Comparison of ENCODE assay signal across 12 mouse cellular contexts in the genomic region with DNA sequence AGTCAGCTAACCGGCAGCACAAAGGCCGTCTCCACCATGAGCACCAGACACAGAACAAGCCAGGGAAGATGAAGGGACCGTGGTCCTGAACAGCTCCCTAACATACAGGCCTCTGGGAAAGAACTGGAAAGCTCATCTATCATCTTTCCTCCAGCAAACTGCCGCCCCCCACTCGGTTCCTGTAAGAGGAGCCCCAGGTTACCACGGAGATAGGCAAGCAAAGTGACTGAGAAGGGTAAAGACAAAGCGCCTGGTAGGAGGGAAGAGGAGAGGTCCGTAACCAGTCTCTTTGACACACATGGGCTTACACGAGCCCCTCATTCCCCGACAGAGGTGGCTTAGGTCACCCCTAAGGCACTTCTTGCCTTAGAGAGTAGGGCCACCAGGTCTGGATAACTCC.
DNase-seq lines count a peak whose midpoint lies in the region; ATAC-seq and TF ChIP-seq lines count a peak whose summit lies in the region.
"Had no signal": no experiment of that assay in that cellular context is flagged by ENCODE, and none has a peak within 500 bp of the region (broad histone marks: within the 10 kb centered on the region; RNA-seq: fewer than 3 reads in every experiment).

No protein-coding gene starts in this region.

- H3K27ac ChIP-seq in embryonic facial prominence, embryonic 10.5 days (replicated peaks), result peak overlapping the region; percentile 77
- H3K27ac ChIP-seq in hindbrain, embryonic 11.5 days (ENCODE audit: low read depth, low read length), result peak overlapping the region; percentile 87
- H3K27ac ChIP-seq in midbrain, embryonic 13.5 days, result peak overlapping the region; percentile 96
- no peak overlapping the region for H3K27ac ChIP-seq in left cerebral cortex, adult 2 months

- peaks cover 8% of the 10 kb centered on the region; the same call in 1 of the 2 replicates for H3K27me3 ChIP-seq in embryonic facial prominence, embryonic 10.5 days (replicated peaks; ENCODE audit: low read depth, poor library complexity, severe bottlenecking)
- no peaks in the 10 kb centered on the region for H3K27me3 ChIP-seq in hindbrain, embryonic 11.5 days (ENCODE audit: control insufficient read depth, insufficient read depth, low read length)
- H3K27me3 ChIP-seq in midbrain, embryonic 13.5 days, result no peaks in the 10 kb centered on the region

- peak; percentile 34; the same call in 1 of the 2 replicates for ATAC-seq in hindbrain, embryonic 11.5 days (ENCODE audit: low FRiP score)
- no peak for ATAC-seq in midbrain, embryonic 13.5 days

- H3K4me1 ChIP-seq in embryonic facial prominence, embryonic 10.5 days, result peaks cover 71% of the 10 kb centered on the region
- peaks cover 12% of the 10 kb centered on the region for H3K4me1 ChIP-seq in hindbrain, embryonic 11.5 days (replicated peaks; ENCODE audit: control insufficient read depth, insufficient read depth, low read length)
- peaks cover 87% of the 10 kb centered on the region for H3K4me1 ChIP-seq in midbrain, embryonic 13.5 days (replicated peaks)

- peak; percentile 50 for DNase-seq in embryo, embryonic 10.5 days (ENCODE audit: low spot score)
- DNase-seq in embryo, embryonic 9.5 days (ENCODE audit: extremely low spot score), result no peak
- DNase-seq in embryonic facial prominence, embryonic 10.5 days (ENCODE audit: low spot score), result peak; percentile 39
- DNase-seq in hindbrain, embryonic 11.5 days (ENCODE audit: low spot score), result peak; percentile 48
- DNase-seq in urinary bladder, adult 18-20 months (ENCODE audit: low spot score in 2 of 2), result no peak
- DNase-seq in left cerebral cortex, adult 2 months (ENCODE audit: extremely low spot score in 1 of 2, low spot score in 2 of 2), result no peak
- DNase-seq in adrenal gland, adult 8-10 months, result no peak
- DNase-seq: adrenal gland, postnatal 36 days; cerebellum, adult 2 months; lung, postnatal 10 days; thymus, adult 18-20 months had no signal

- no peak for TF ChIP-seq CTCF in left cerebral cortex, adult 2 months (IDR thresholded peaks at IDR 0.05)

- peaks cover 30% of the 10 kb centered on the region for H3K36me3 ChIP-seq in embryonic facial prominence, embryonic 10.5 days (replicated peaks)
- H3K36me3 ChIP-seq in hindbrain, embryonic 11.5 days (ENCODE audit: control insufficient read depth, insufficient read depth, low read length), result no peaks in the 10 kb centered on the region
- peaks cover 28% of the 10 kb centered on the region for H3K36me3 ChIP-seq in midbrain, embryonic 13.5 days

- H3K9ac ChIP-seq in hindbrain, embryonic 11.5 days (ENCODE audit: low read depth, low read length), result peak overlapping the region; percentile 60
- H3K9ac ChIP-seq in midbrain, embryonic 13.5 days (replicated peaks), result peak overlapping the region; percentile 84

- H3K4me2 ChIP-seq in hindbrain, embryonic 11.5 days (replicated peaks; ENCODE audit: low read depth, low read length), result peak overlapping the region; percentile 39
- H3K4me2 ChIP-seq in midbrain, embryonic 13.5 days (replicated peaks), result peak overlapping the region; percentile 73

- H3K9me3 ChIP-seq in embryonic facial prominence, embryonic 10.5 days, result no peaks in the 10 kb centered on the region
- H3K9me3 ChIP-seq in hindbrain, embryonic 11.5 days (ENCODE audit: control insufficient read depth, low read length), result no peaks in the 10 kb centered on the region
- no peaks in the 10 kb centered on the region for H3K9me3 ChIP-seq in midbrain, embryonic 13.5 days

- WGBS in embryonic facial prominence, embryonic 10.5 days, result 25% methylated on average over 10 of the region's 10 CpGs
- WGBS in hindbrain, embryonic 11.5 days, result 14% methylated on average over 10 of the region's 10 CpGs
- WGBS in midbrain, embryonic 13.5 days, result 17% methylated on average over 10 of the region's 10 CpGs

- H3K4me3 ChIP-seq in embryonic facial prominence, embryonic 10.5 days, result peak overlapping the region; percentile 36; the same call in 1 of the 2 replicates
- H3K4me3 ChIP-seq in hindbrain, embryonic 11.5 days (ENCODE audit: low read depth, low read length), result peak overlapping the region; percentile 21
- peak overlapping the region; percentile 48 for H3K4me3 ChIP-seq in midbrain, embryonic 13.5 days (replicated peaks)
- no peak overlapping the region for H3K4me3 ChIP-seq in left cerebral cortex, adult 2 months

- intact Hi-C loops in left cerebral cortex, adult 2 months (cut with DNase I), result no loop called here

Comparison
In these comparisons a context has a peak if more than half of its experiments do, and no peak if none do; other contexts are left out.
1. DNase-seq: peak in embryo, embryonic 10.5 days (single experiment), embryonic facial prominence, embryonic 10.5 days (single experiment) and hindbrain, embryonic 11.5 days (single experiment); none in embryo, embryonic 9.5 days (single experiment), urinary bladder, adult 18-20 months (0 of 2), left cerebral cortex, adult 2 months (0 of 2) and adrenal gland, adult 8-10 months (single experiment).